Mouse (Mus musculus) lung, postnatal 0 days (tissue): ENCODE data around the gene Spred2. TPM values are rescaled to one million over a fixed set of nuclear protein-coding genes. Genes with fewer than 3 reads are reported as not detected.

Experiments used
- ATAC-seq: fragments of 200-750 bp; cut with Nextera tagmentation; 2 replicates; pipeline ENCODE4 v1.8.0; 2017; ENCODE audit warnings: moderate library complexity
- DNase-seq: peaks from one replicate; pipeline ENCODE4 v3.0.0-alpha.2; 2016; ENCODE audit warnings: low spot score
- H3K27ac ChIP-seq: fragments of 300-500 bp; sonication (generic); 2 replicates; pipeline ENCODE4 v1.5.1; 2014; ENCODE audit warnings: antibody characterized with exemption, mild to moderate bottlenecking, low read length, mixed read lengths
- H3K27me3 ChIP-seq: fragments of 300-500 bp; sonication (generic); replicated peaks from 2 replicates; pipeline ENCODE4 v1.6.1; 2014; ENCODE audit warnings: low read length, mixed read lengths; ENCODE audit not compliant: insufficient read depth
- H3K36me3 ChIP-seq: fragments of 300-500 bp; sonication (generic); 2 replicates; pipeline ENCODE4 v1.6.1; 2014; ENCODE audit warnings: low read length, mixed read lengths; ENCODE audit not compliant: insufficient read depth
- H3K4me1 ChIP-seq: fragments of 300-500 bp; sonication (generic); 2 replicates; pipeline ENCODE4 v1.6.1; 2014; ENCODE audit warnings: antibody characterized with exemption, low read depth, low read length, mixed read lengths; ENCODE audit not compliant: insufficient read depth
- H3K4me2 ChIP-seq: fragments of 300-500 bp; sonication (generic); replicated peaks from 2 replicates; pipeline ENCODE4 v1.6.1; 2014; ENCODE audit warnings: low read depth, mild to moderate bottlenecking, low read length, moderate library complexity, mixed read lengths
- H3K4me3 ChIP-seq: fragments of 300-500 bp; sonication (generic); 2 replicates; pipeline ENCODE4 v1.5.1; 2014; ENCODE audit warnings: low read depth, low read length
- H3K9ac ChIP-seq: fragments of 300-500 bp; sonication (generic); replicated peaks from 2 replicates; pipeline ENCODE4 v1.6.1; 2014; ENCODE audit warnings: low read depth, mild to moderate bottlenecking
- H3K9me3 ChIP-seq: fragments of 300-500 bp; sonication (generic); 2 replicates; pipeline ENCODE4 v1.6.1; 2016; ENCODE audit warnings: low read length, mixed read lengths
- CTCF ChIP-seq: IDR thresholded peaks from 2 replicates; pipeline ENCODE4 v1.5.1; 2016; ENCODE audit warnings: antibody characterized with exemption, mild to moderate bottlenecking
- EP300 ChIP-seq: IDR thresholded peaks from 2 replicates; pipeline ENCODE4 v1.6.1; 2016; ENCODE audit warnings: antibody characterized with exemption, mild to moderate bottlenecking, control low read depth
- WGBS: fragments of 180-500 bp; shearing (Covaris S2); extraction: QIAGEN DNeasy Blood & Tissue Kit; methylation state at CpG from one replicate; pipeline ENCODE4 v1.1.7; 2014; 5-methylcytosine and 5-hydroxymethylcytosine counted together
- polyA plus RNA-seq: library from polyadenylated mRNA; unstranded; fragments of >200 nt; fragmentation: Nextera tagmentation; extraction: Ambion mirVana; gene quantifications from 2 replicates; pipeline ENCODE4 v1.2.1, GENCODE M21; 2015

Gene Spred2
- polyA plus RNA-seq, 1 experiment from 2014 or later, result 3.9 TPM

DNA sequence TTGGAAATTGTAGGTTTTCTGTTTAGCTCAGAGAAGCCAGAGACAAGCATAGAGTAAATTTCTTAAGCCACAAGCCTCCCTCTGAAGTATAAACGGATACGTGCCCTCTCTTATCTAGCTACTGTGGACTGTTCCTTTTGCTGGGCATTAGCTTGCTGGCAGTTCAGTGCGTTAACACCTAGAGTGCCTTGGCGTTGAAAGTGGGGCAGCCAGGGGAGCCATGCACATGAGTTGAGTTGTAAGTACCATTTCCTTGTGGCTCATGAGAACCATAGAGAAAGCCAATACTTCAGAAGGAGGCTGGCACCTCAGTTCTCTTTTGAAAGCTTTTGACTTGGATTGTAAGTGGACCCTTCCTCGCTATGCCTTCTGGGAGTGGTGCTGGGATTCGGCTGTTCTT is 58.6 kb downstream of the Spred2 start:
- H3K4me1 ChIP-seq, result peaks cover 23% of the 10 kb centered on the region
- no peaks in the 10 kb centered on the region for H3K9me3 ChIP-seq
- no peak for TF ChIP-seq CTCF
- no peak for TF ChIP-seq EP300
- peak; percentile 70 for DNase-seq
- no peaks in the 10 kb centered on the region for H3K36me3 ChIP-seq
- no peak overlapping the region for H3K9ac ChIP-seq
- no peaks in the 10 kb centered on the region for H3K27me3 ChIP-seq
- 0 out of 2 replicates have a peak overlapping the region, but pooled peaks have one; percentile 3 for H3K4me2 ChIP-seq
- 37% methylated on average over 6 of the region's 6 CpGs for WGBS
- ATAC-seq, result peak; percentile 55
- peak overlapping the region; percentile 20 for H3K27ac ChIP-seq
- H3K4me3 ChIP-seq, result no peak overlapping the region

DNA sequence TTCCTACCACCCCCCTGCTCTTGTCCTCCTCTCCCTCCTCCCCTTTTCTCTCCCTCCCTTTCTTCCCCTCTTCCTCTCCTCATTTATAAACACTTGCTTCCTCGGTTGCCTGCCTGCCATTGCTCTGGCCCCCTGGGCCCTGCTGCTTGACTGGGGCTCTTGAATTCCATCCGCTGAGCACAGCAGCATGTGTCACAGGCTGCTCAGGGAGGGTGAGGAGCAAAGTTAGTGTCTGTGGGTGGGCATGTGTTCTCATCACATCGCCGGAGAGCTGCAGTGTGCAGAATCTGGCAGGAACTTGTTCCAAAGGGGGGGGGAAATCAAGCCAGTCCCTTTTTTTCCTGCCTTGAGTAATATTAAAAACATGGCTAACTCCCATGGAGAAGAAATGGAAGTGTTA is 59.1 kb downstream of the Spred2 start:
- Histone ChIP-seq H3K36me3 (no peaks in the 10 kb centered on the region), H3K27ac (peak overlapping the region; percentile 20; the same call in 1 of the 2 replicates), H3K4me3 (no peak overlapping the region), H3K4me1 (peaks cover 23% of the 10 kb centered on the region), H3K9me3 (no peaks in the 10 kb centered on the region), H3K27me3 (no peaks in the 10 kb centered on the region), H3K9ac (no peak overlapping the region), H3K4me2 (no peak overlapping the region)
- WGBS, result 17% methylated on average over 4 of the region's 4 CpGs
- peak; percentile 24; the same call in 1 of the 2 replicates for ATAC-seq
- DNase-seq, result no peak
- no peak for TF ChIP-seq CTCF
- no peak for TF ChIP-seq EP300

DNA sequence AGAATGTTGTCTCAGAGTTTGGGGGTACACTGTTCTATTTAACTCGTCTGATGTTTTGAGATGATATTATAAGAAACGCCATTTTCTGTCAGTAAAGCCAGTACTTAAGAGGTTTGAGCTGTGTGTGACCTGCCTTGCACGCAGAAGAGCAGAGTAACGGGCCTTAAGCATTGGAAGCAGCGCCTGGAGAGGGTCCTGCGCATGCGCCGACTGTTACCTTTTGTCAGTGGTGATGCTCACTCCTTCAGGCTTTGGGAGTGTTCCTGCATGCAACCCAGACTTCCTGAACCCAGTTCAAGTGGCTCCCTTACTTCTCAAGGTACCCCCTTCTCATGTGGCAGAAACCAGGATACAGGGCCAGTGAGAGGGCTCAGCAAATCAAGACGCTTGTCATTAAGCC is 59.9 kb downstream of the Spred2 start:
- 88% methylated on average over 9 of the region's 9 CpGs for WGBS
- no peak for TF ChIP-seq CTCF
- TF ChIP-seq EP300, result no peak
- Histone ChIP-seq H3K36me3 (no peaks in the 10 kb centered on the region), H3K4me2 (no peak overlapping the region), H3K27ac (no peak overlapping the region), H3K4me3 (no peak overlapping the region), H3K4me1 (peaks cover 23% of the 10 kb centered on the region), H3K9me3 (no peaks in the 10 kb centered on the region), H3K27me3 (no peaks in the 10 kb centered on the region), H3K9ac (no peak overlapping the region)
- DNase-seq (no peak), ATAC-seq (no peak)

DNA sequence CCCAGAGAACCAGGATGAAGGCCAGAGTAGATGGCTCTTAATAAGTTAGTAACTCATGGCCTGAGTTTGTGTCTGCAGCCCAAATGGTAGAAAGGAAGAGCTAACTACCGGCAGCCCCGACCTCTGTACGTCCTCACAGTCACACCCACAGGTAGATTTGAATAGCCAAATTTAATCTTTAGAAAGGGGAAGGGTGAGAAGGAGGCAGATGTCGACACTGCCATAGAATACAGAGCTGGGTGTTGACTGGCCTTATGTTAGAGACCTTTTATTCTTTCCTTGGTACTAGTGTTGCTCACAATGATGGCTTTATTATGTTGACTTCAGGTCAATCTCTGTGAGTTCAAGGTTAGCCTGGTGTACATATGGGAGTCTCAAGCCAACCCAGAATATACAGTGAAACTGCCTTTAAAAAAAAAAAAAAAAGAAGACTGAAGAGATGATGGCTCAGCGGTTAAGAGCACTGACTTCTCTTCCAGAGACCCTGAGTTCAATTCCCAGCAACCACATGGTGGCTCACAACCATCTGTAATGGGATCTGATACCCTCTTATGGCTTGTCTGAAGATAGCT is 61.2 kb downstream of the Spred2 start:
- H3K4me3 ChIP-seq, result no peak overlapping the region
- ATAC-seq, result no peak
- peaks cover 23% of the 10 kb centered on the region for H3K4me1 ChIP-seq
- H3K27me3 ChIP-seq, result no peaks in the 10 kb centered on the region
- no peaks in the 10 kb centered on the region for H3K36me3 ChIP-seq
- TF ChIP-seq EP300 (no peak), CTCF (no peak)
- H3K4me2 ChIP-seq, result no peak overlapping the region
- no peak overlapping the region for H3K27ac ChIP-seq
- H3K9me3 ChIP-seq, result no peaks in the 10 kb centered on the region
- no peak for DNase-seq
- no peak overlapping the region for H3K9ac ChIP-seq
- WGBS, result 78% methylated on average over 5 of the region's 5 CpGs

DNA sequence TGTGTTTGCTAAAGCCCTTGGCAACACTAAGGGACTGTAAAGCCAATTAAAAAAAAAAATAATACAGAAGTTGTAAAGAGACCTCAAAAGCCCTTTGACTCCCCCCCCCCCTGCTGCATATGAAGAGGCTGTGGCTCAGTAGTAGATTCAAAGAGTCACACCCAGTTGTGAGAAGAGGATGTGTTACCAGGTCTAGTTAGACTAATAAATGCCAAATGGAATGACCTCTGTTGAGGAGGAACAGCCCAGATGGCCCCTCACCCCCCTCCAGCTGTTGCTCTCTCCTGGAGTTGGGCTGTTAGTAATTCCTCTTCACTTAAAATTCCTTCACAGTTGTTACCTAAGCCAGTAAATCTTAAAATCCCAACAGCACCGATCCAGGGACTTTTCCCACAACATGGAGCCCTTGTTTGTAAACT is 62.3 kb downstream of the Spred2 start:
- Histone ChIP-seq H3K27me3 (no peaks in the 10 kb centered on the region), H3K9me3 (no peaks in the 10 kb centered on the region), H3K4me3 (no peak overlapping the region), H3K27ac (peak overlapping the region; percentile 74), H3K4me2 (0 out of 2 replicates have a peak overlapping the region, but pooled peaks have one; percentile 5), H3K4me1 (peaks cover 21% of the 10 kb centered on the region), H3K36me3 (no peaks in the 10 kb centered on the region), H3K9ac (no peak overlapping the region)
- 10% methylated on average over 1 of the region's 1 CpGs for WGBS
- ATAC-seq (no peak), DNase-seq (peak; percentile 51)
- TF ChIP-seq CTCF, result no peak
- TF ChIP-seq EP300, result peak; percentile 28; the same call in 1 of the 2 replicates

DNA sequence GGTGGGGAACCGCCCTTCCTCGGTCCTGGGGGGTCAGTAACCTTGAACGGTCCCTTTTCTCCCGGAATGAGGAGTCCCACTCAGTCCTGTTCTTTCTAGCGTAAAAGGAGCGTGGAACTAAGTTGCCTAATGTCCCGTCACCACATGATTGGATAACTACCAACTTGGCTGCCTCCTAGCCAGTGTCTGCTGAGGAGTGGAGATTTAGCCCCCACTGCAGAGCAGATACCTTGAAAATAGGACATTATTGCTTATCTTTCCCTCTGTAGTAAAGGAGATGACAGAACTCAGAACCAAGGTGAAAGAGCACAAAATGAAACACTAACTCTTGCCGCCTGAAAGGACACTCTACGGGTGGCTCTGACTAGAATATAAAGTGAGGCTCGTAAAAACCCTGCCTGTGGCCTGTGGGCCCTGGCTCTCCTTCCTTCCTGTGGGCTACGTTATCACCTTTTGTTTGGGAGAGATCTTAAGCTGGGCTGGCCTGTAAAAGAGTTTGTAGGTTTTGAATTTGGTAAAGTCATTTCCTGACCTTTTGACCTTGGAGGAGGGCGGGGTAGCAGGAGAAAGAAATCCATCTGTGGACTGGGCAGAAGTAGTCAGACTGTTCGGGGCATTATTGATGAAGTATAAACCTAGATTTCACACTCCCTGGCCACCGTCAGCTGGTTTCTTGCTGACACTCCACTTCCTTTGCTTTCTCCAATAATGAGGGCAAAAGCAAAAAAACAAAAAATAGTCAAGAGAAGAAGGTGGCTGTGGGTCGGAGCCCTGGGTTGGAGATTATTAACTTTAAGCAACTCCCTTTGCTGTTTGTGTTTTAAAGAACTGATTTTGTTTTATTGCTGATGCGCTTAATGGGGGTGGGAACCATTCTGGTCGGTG is 62.9 kb downstream of the Spred2 start:
- ATAC-seq, result peak; percentile 39; the same call in 1 of the 2 replicates
- DNase-seq, result peak; percentile 71
- H3K9ac ChIP-seq, result no peak overlapping the region
- no peaks in the 10 kb centered on the region for H3K9me3 ChIP-seq
- no peaks in the 10 kb centered on the region for H3K27me3 ChIP-seq
- 0 out of 2 replicates have a peak overlapping the region, but pooled peaks have one; percentile 5 for H3K4me2 ChIP-seq
- H3K4me1 ChIP-seq, result peaks cover 23% of the 10 kb centered on the region
- TF ChIP-seq EP300, result no peak
- TF ChIP-seq CTCF, result no peak
- peak overlapping the region; percentile 74 for H3K27ac ChIP-seq
- H3K36me3 ChIP-seq, result no peaks in the 10 kb centered on the region
- 34% methylated on average over 17 of the region's 17 CpGs for WGBS
- H3K4me3 ChIP-seq, result no peak overlapping the region
